Mouse (Mus musculus) G1E (cell line): ENCODE results near the gene Chst15.

Experiments
- CTCF ChIP-seq: IDR thresholded peaks from 2 replicates; pipeline ENCODE4 v1.5.1; 2012; ENCODE audit warnings: low read depth, low read length, inconsistent platforms, mixed read lengths
- GATA1 ChIP-seq: IDR thresholded peaks from 2 replicates; pipeline ENCODE4 v1.6.1; 2012; ENCODE audit warnings: borderline replicate concordance, low read length, inconsistent platforms, mixed read lengths
- GATA2 ChIP-seq: IDR thresholded peaks from 2 replicates; pipeline ENCODE4 v1.6.1; 2012; ENCODE audit warnings: low read depth, low read length, inconsistent platforms, borderline replicate concordance
- TAL1 ChIP-seq: conservative IDR thresholded peaks from 2 replicates; pipeline ENCODE4 v1.6.1; 2012; ENCODE audit warnings: low read depth, low read length, inconsistent platforms, mixed read lengths

DNA sequence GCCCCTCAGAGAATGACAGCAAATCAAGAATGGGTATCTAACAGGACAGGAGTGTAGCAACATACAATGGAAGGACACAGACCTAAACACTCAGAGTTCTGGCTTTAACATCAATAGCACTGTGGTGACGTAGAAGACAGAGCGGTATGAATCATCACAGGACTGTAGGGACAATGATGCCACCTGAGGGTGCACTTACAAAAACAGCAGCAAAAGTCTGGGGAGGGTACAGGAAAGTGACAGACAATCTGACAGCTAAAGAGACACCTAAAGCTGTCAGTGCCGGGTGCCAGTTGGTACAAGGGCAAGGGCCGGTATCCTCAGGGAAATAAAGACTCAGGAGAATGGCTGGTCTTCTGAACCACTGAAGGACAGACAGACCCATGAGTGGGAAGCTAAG, 64.0 kb downstream of the Chst15 start:
- TF ChIP-seq CTCF (no peak), GATA1 (no peak), GATA2 (no peak), TAL1 (no peak)
